Mouse (Mus musculus): ENCODE data around the gene Cltb.

DNA sequence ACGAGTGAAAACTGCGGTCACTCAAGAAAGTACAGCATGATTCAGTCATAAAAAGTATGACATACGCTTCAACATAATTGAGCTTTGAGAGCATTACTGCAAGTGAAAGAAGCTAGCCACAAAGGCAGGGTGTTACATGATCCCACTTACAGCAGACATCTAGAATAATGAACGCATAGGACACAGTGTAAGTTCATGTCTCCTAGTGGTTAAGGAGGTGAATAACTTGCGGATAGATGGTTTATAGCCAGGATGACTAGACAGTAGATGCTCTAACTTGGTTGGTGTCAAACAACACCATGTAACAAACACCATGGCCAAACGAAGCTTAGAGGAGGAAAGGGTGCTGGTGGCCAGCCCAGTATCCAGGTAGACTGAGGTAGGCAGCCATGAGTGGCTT is 5.9 kb upstream of the Cltb start:
- TF ChIP-seq GATA1 (IDR thresholded peaks at IDR 0.05; ENCODE audit: low read length) = no peak
- no peak for TF ChIP-seq TAL1 (IDR thresholded peaks at IDR 0.05; ENCODE audit: low read length)
